Mouse (Mus musculus): ENCODE data around the gene Zfp575. TPM values are rescaled to one million over a fixed set of nuclear protein-coding genes. Genes with fewer than 3 reads are reported as not detected.

The Zfp575 gene
- total RNA-seq, 2 experiments from 2014 or later, result not detected

- no peak for ATAC-seq (replicated peaks; ENCODE audit: low FRiP score, poor library complexity, severe bottlenecking)
These were observed 18.9 kb downstream of the Zfp575 start for GRCm38 (mm10) chr7:24568512-24568911.

- no peak for ATAC-seq (replicated peaks; ENCODE audit: low FRiP score, poor library complexity, severe bottlenecking)
These were observed 21.2 kb downstream of the Zfp575 start for GRCm38 (mm10) chr7:24566206-24566605.

GRCm38 (mm10) chr7:24565627-24566026 is 21.8 kb downstream of the Zfp575 start:
- ATAC-seq (replicated peaks; ENCODE audit: low FRiP score, poor library complexity, severe bottlenecking), result no peak

- peak; percentile 82 for ATAC-seq (replicated peaks; ENCODE audit: low FRiP score, poor library complexity, severe bottlenecking)
These were observed 22.7 kb downstream of the Zfp575 start for GRCm38 (mm10) chr7:24564607-24565265.

GRCm38 (mm10) chr7:24563837-24564206 is 23.6 kb downstream of the Zfp575 start:
- ATAC-seq (replicated peaks; ENCODE audit: low FRiP score, poor library complexity, severe bottlenecking), result no peak

- no peak for ATAC-seq (replicated peaks; ENCODE audit: low FRiP score, poor library complexity, severe bottlenecking)
These were observed 24.1 kb downstream of the Zfp575 start for GRCm38 (mm10) chr7:24563191-24563836.

GRCm38 (mm10) chr7:24561450-24561849 is 26.0 kb downstream of the Zfp575 start:
- no peak for ATAC-seq (replicated peaks; ENCODE audit: low FRiP score, poor library complexity, severe bottlenecking)

GRCm38 (mm10) chr7:24555786-24556185 is 31.7 kb downstream of the Zfp575 start:
- no peak for ATAC-seq (replicated peaks; ENCODE audit: low FRiP score, poor library complexity, severe bottlenecking)

- ATAC-seq (replicated peaks; ENCODE audit: low FRiP score, poor library complexity, severe bottlenecking), result no peak
These were observed 35.3 kb downstream of the Zfp575 start for GRCm38 (mm10) chr7:24551985-24552759.

- no peak for ATAC-seq (replicated peaks; ENCODE audit: low FRiP score, poor library complexity, severe bottlenecking)
These were observed 39.9 kb downstream of the Zfp575 start for GRCm38 (mm10) chr7:24547534-24548036.

GRCm38 (mm10) chr7:24546634-24547389 is 40.6 kb downstream of the Zfp575 start:
- peak; percentile 99 for ATAC-seq (replicated peaks; ENCODE audit: low FRiP score, poor library complexity, severe bottlenecking)

- ATAC-seq (replicated peaks; ENCODE audit: low FRiP score, poor library complexity, severe bottlenecking), result no peak
These were observed 41.3 kb downstream of the Zfp575 start, which contains the start of the genes Pinlyp and Xrcc1 for GRCm38 (mm10) chr7:24546068-24546614. Pinlyp (minus strand) TSS chr7:24546118. Xrcc1 (plus strand) TSS chr7:24546289.

GRCm38 (mm10) chr7:24544506-24544905 is 42.9 kb downstream of the Zfp575 start:
- ATAC-seq (replicated peaks; ENCODE audit: low FRiP score, poor library complexity, severe bottlenecking), result no peak

GRCm38 (mm10) chr7:24539686-24540085 is 47.8 kb downstream of the Zfp575 start:
- no peak for ATAC-seq (replicated peaks; ENCODE audit: low FRiP score, poor library complexity, severe bottlenecking)

- ATAC-seq (replicated peaks; ENCODE audit: low FRiP score, poor library complexity, severe bottlenecking), result no peak
These were observed 48.7 kb downstream of the Zfp575 start for GRCm38 (mm10) chr7:24538701-24539100.

GRCm38 (mm10) chr7:24538154-24538553 is 49.3 kb downstream of the Zfp575 start:
- no peak for ATAC-seq (replicated peaks; ENCODE audit: low FRiP score, poor library complexity, severe bottlenecking)

GRCm38 (mm10) chr7:24537591-24537990 is 49.9 kb downstream of the Zfp575 start:
- ATAC-seq (replicated peaks; ENCODE audit: low FRiP score, poor library complexity, severe bottlenecking), result no peak

- no peak for ATAC-seq (replicated peaks; ENCODE audit: low FRiP score, poor library complexity, severe bottlenecking)
These were observed 50.4 kb downstream of the Zfp575 start for GRCm38 (mm10) chr7:24537081-24537480.

- no peak for ATAC-seq (replicated peaks; ENCODE audit: low FRiP score, poor library complexity, severe bottlenecking)
These were observed 53.1 kb downstream of the Zfp575 start for GRCm38 (mm10) chr7:24534301-24534700.
